Mouse (Mus musculus) ES-Bruce4 (cell line): Measurements from ENCODE around the gene Cln5. TPM values are rescaled to one million over a fixed set of nuclear protein-coding genes. Genes with fewer than 3 reads are reported as not detected.
A peak's percentile ranks its signal among the peaks of the same experiment; 100 is the strongest.

Source experiments
- H3K27ac ChIP-seq: 2 replicates; pipeline ENCODE4 v1.5.1; 2012; ENCODE audit warnings: low read length, inconsistent platforms; ENCODE audit not compliant: insufficient read depth
- H3K27me3 ChIP-seq: 2 replicates; pipeline ENCODE4 v1.6.1; 2012; ENCODE audit warnings: mild to moderate bottlenecking, low read length, inconsistent platforms; ENCODE audit not compliant: control insufficient read depth, poor library complexity, insufficient read depth, severe bottlenecking
- H3K36me3 ChIP-seq: 2 replicates; pipeline ENCODE4 v1.6.1; 2012; ENCODE audit warnings: inconsistent platforms, mild to moderate bottlenecking, low read length, moderate library complexity; ENCODE audit not compliant: control insufficient read depth, poor library complexity, insufficient read depth, severe bottlenecking
- H3K4me1 ChIP-seq: one replicate; pipeline ENCODE4 v1.8.1; 2011; ENCODE audit warnings: low read length; ENCODE audit not compliant: control insufficient read depth, insufficient read depth
- H3K4me3 ChIP-seq: 2 replicates; pipeline ENCODE4 v1.5.1; 2011; ENCODE audit warnings: low read depth, mild to moderate bottlenecking, low read length
- H3K9ac ChIP-seq: 2 replicates; pipeline ENCODE4 v1.6.1; 2012; ENCODE audit warnings: low read depth, mild to moderate bottlenecking, inconsistent platforms; ENCODE audit not compliant: poor library complexity, severe bottlenecking
- H3K9me3 ChIP-seq: replicated peaks from 2 replicates; pipeline ENCODE4 v1.6.1; 2012; ENCODE audit warnings: mild to moderate bottlenecking, low read length, inconsistent platforms; ENCODE audit not compliant: control insufficient read depth, poor library complexity, insufficient read depth, severe bottlenecking
- CTCF ChIP-seq: IDR thresholded peaks from one replicate; pipeline ENCODE4 v1.8.1; 2011; ENCODE audit warnings: low read depth, low read length
- EP300 ChIP-seq: IDR thresholded peaks from 2 replicates; pipeline ENCODE4 v1.6.1; 2011; ENCODE audit warnings: low read depth, low read length; ENCODE audit not compliant: insufficient read depth
- POLR2A ChIP-seq: IDR thresholded peaks from one replicate; pipeline ENCODE4 v1.8.1; 2011; ENCODE audit warnings: low read length; ENCODE audit not compliant: insufficient read depth
- polyA plus RNA-seq: library from polyadenylated mRNA; stranded (reverse); fragments of >200 nt; gene quantifications from 2 replicates; pipeline ENCODE4 v1.2.4, GENCODE M21; 2011; ENCODE audit warnings: low read depth; ENCODE audit not compliant: missing spikeins, insufficient read depth, insufficient read length

The Cln5 gene
- polyA plus RNA-seq, 1 experiment = 38.7 TPM

- H3K27ac ChIP-seq = no peak overlapping the region
- peaks cover 70% of the 10 kb centered on the region for H3K36me3 ChIP-seq
- H3K4me3 ChIP-seq = no peak overlapping the region
- no peaks in the 10 kb centered on the region for H3K9me3 ChIP-seq
- TF ChIP-seq CTCF (no peak), POLR2A (no peak), EP300 (no peak)
- no peaks in the 10 kb centered on the region for H3K4me1 ChIP-seq
- H3K9ac ChIP-seq = no peak overlapping the region
- no peaks in the 10 kb centered on the region for H3K27me3 ChIP-seq
These were observed 16.8 kb downstream of the Cln5 start for GRCm38 (mm10) chr14:103086671-103087324.

- no peaks in the 10 kb centered on the region for H3K9me3 ChIP-seq
- peaks cover 73% of the 10 kb centered on the region for H3K36me3 ChIP-seq
- no peaks in the 10 kb centered on the region for H3K27me3 ChIP-seq
- no peak overlapping the region for H3K27ac ChIP-seq
- H3K4me3 ChIP-seq = no peak overlapping the region
- no peak for TF ChIP-seq CTCF
- TF ChIP-seq POLR2A = no peak
- TF ChIP-seq EP300 = no peak
- no peaks in the 10 kb centered on the region for H3K4me1 ChIP-seq
- H3K9ac ChIP-seq = no peak overlapping the region
These were observed 17.8 kb downstream of the Cln5 start for GRCm38 (mm10) chr14:103087846-103088245.

GRCm38 (mm10) chr14:103088624-103089023 is 18.6 kb downstream of the Cln5 start:
- Histone ChIP-seq H3K36me3 (peaks cover 75% of the 10 kb centered on the region), H3K27ac (no peak overlapping the region), H3K4me1 (no peaks in the 10 kb centered on the region), H3K9me3 (no peaks in the 10 kb centered on the region), H3K4me3 (no peak overlapping the region), H3K27me3 (no peaks in the 10 kb centered on the region), H3K9ac (no peak overlapping the region)
- TF ChIP-seq CTCF (no peak), EP300 (no peak)

GRCm38 (mm10) chr14:103093236-103093635 is 23.2 kb downstream of the Cln5 start:
- Histone ChIP-seq H3K9ac (peak overlapping the region; percentile 58), H3K4me1 (peaks cover 2% of the 10 kb centered on the region), H3K9me3 (no peaks in the 10 kb centered on the region), H3K27me3 (no peaks in the 10 kb centered on the region), H3K36me3 (peaks cover 72% of the 10 kb centered on the region), H3K27ac (peak overlapping the region; percentile 28; the same call in 1 of the 2 replicates), H3K4me3 (no peak overlapping the region)
- TF ChIP-seq CTCF = no peak
- no peak for TF ChIP-seq EP300
- TF ChIP-seq POLR2A = no peak

GRCm38 (mm10) chr14:103093670-103094069 is 23.7 kb downstream of the Cln5 start:
- Histone ChIP-seq H3K9me3 (no peaks in the 10 kb centered on the region), H3K27me3 (no peaks in the 10 kb centered on the region), H3K4me1 (peaks cover 2% of the 10 kb centered on the region), H3K36me3 (peaks cover 69% of the 10 kb centered on the region), H3K4me3 (no peak overlapping the region), H3K9ac (peak overlapping the region; percentile 58), H3K27ac (peak overlapping the region; percentile 28; the same call in 1 of the 2 replicates)
- TF ChIP-seq CTCF (no peak), EP300 (no peak), POLR2A (no peak)

- H3K27ac ChIP-seq = no peak overlapping the region
- H3K9me3 ChIP-seq = no peaks in the 10 kb centered on the region
- H3K9ac ChIP-seq = no peak overlapping the region; the same call in 1 of the 2 replicates
- peaks cover 2% of the 10 kb centered on the region for H3K4me1 ChIP-seq
- H3K36me3 ChIP-seq = peaks cover 59% of the 10 kb centered on the region
- TF ChIP-seq POLR2A = no peak
- H3K4me3 ChIP-seq = 0 out of 2 replicates have a peak overlapping the region, but pooled peaks have one; percentile 20
- H3K27me3 ChIP-seq = no peaks in the 10 kb centered on the region
These were observed 25.0 kb downstream of the Cln5 start for GRCm38 (mm10) chr14:103095036-103095435.
